Mouse (Mus musculus) embryo, embryonic 11.5 days (tissue): ENCODE results near the gene Rhebl1.

Source experiments
- DNase-seq: peaks from one replicate; pipeline ENCODE4 v3.0.0-alpha.2; 2012; ENCODE audit warnings: low read depth, low spot score

Rhebl1 gene

DNA sequence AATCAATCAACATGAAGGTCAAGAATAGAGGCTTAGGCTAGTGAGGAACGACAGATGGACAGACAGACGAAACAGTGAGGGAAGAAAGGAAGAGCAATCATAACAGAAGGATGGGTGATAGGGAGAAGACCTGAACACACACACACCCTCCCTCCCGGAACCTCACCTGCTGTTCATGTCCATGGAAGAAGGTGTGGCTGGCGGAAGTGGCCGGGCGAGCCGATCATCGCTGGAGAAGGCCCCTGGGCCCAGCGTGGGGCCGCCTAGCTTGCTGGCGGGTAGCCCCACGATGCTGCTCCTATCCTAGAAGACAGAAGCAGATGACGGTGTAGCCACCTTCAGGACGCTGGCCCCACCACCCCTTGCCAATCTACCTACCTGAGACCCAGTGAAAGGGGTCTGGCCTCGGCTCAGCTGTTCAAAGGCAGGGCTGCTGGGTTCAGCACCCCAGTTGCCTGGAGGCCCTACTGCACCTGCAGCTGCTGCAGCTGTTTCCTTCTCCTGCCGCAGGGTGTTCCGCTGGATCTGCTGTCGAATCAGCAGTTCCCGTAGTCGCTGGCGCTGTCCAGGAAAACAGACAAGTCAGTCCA, 43.0 kb downstream of the Rhebl1 start:
- no peak for DNase-seq

DNA sequence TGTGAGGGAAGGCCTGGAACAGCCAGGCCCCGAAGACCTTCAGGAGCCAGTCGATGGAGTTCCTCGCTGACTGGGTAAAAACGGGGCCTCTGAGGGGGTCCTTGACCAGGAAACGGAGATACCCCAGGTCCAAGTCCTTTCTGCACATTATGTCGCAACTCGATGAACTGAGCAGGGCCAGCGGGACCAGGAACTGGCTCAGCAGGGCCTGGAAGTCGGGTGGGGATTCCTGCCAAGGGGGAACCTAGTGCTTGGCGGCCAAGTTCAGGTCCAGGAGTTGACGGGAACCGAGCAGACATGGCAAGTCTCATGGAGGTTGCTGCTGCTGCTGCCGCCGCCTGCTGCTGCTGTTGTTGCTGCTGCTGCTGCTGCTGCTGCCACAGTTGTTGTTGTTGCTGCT, 43.7 kb downstream of the Rhebl1 start:
- DNase-seq: no peak

DNA sequence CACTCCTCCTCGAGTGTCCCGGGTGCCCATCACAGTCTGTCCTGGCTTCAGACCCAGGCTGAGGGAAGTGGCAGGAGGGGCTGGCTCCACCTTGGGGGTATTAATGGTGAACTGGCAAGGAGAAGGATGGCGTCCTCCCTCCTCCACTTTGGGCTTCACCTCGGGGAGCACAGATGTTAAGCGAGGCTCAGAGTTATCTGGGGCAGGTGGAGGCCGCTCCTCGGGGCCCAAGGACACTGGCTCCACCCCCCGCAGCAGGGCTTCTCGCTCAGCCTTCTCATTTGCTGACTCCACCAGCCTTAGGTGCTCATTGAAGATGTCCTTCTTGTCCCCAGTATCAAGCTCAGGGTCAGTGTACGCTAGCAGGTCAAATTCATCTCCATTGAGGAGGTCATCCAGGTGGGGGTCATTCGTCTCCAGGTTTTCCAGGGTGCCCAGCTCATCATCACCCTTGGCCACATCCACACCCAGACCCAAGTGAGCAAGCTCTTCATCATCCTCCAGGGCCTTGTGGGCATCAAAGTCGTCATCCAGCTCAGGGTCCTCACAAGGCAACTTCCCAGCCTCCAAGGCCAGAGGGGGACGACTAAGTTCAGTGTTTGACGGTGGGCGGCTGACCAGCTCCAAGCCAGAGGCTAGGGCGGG, 44.3 kb downstream of the Rhebl1 start:
- DNase-seq: no peak

DNA sequence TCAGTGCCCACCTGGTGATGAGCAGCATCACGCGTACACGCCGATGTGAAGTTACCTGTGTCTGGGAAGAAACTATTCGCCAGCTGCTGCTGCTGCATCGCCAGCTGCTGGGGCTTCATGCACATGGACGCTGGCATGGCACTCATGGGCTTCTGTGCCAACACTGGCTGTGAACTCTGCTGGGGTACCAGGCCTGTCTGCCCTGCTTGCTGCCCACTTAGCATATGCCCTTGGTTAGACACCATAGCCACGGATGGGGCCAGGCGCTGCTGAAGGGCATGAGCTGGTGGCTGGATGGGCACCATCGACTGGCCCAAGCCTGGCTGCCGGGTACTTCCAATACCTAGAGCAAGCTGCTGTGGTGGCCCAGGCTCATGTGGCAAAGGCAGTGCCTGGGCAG, 45.2 kb downstream of the Rhebl1 start:
- no peak for DNase-seq

DNA sequence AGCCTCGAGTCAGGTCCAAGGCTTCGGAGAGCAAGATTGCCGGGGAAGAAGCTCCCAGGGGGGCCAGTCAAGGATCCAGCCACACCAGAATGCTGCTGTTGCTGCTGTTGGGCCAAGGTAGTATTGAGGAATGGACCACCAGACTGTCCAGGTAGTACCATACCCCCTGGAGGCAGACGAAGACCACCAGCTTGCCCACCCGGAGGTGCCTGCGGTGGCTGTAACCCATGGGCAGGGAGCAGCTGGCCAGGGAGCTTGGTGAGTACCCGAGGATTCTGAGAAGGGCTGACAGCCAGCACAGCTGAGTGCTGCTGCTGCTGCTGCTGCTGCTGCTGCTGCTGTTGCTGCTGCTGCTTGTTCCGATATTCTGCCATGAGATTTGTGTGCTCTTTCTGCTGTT, 48.2 kb downstream of the Rhebl1 start:
- DNase-seq: no peak

DNA sequence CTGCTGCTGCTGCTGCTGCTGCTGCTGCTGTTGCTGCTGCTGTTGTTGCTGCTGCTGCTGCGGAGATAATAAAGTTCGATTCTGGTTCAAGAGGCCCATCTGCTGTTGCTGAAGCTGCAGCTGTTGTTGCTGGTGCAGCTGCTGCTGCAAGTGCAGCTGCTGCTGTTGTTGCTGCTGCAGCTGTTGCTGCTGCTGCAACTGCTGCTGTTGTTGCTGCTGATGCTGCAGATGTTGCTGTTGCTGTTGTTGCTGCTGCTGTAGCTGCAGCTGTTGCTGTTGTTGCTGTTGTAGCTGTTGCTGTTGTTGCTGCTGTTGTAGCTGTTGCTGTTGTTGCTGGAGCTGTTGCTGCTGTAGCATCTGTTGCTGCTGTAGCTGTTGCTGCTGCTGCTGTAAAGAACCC, 49.2 kb downstream of the Rhebl1 start:
- no peak for DNase-seq

DNA sequence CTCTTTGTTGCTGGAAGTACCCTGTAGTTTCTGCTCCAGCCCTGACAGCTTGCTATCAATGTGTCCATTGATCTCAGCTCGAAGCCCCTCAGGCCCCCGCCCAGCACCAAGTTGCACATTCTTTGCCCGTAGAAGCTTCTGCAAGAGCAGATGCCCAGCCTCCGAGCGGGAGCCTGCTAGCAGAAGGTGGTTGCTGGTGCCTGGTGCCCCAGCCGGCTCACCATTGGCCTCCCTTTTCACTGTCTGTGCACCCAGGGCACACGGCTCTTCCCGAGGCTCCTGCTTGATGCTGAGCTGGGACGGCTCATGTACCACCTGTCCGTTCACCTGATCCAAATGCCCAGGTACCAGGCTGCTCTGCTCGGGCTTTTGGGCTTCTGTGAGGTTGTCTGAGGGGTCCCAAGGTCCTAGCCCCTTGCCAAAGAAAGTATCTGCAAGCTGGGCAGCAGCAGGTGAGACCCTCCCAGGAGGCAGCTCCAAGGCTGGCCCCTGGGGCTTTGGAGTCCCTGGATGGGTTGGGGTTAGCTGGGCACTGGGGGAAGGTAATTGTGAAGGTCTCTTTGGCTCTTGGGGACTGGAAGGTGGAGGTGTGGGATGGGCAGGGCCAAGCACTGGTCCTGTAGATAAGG, 50.6 kb downstream of the Rhebl1 start:
- DNase-seq: no peak

DNA sequence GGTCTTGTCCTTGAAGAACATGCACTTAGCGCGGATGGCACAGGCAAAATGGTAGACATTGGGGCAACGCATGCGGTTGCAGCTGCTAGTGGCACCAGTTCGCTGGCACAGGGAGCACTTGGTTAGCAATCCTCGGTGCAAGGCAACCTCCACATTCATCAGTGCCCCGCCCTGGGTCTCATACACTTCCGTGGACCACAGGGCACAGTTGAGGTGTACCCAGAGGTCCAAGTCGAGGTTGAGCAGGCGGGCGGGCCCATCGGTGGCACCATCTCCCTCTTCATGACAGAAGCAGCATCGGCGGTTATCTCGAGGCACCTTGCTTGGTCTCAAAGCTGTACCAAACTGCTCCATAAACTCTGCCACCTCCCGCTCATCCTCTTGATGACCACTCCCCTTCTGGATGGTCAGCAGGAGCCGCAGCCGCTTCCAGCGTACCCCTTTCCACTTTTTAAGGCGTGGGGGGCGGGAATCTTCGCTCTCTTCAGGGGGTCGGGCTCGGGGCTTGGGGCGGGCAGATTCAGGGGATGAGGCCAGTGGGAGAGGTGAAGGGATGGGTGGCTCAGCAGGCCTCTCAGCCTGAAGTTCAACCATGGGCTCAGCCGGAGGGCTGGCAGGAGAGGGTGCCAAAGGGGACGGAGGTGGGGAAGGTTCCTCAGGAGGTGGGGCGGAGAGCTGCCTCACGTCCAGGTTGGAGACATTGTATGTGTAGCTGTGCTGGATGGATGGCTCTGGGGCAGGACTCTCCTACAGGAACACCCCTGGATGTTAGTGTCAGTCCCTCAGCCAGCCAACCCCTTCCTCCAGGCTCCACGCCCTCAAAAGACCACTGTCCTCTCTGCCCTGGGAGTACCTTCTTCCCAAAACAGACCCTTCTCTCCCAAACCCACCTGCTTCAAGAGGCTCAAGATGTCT, 54.4 kb downstream of the Rhebl1 start:
- DNase-seq: no peak

DNA sequence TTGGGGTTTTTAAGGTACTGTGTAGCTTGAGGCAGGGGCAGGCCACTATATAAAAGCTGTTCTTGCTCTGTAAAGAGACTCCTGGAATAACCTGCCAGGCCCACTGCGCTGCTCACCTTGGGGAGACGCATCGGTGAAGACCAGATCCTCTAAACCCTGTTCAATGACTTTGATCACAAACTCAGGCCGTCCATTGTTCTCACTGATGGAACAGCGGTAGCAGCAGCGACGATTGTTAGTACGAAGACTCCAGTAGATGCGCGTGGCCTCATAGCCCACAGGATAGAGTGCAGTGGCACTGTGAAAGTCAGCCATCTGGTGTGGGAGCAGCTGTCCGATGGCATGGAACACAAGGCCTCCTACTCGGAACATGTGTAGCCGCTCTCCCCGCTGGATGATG, 55.2 kb downstream of the Rhebl1 start:
- DNase-seq: no peak

DNA sequence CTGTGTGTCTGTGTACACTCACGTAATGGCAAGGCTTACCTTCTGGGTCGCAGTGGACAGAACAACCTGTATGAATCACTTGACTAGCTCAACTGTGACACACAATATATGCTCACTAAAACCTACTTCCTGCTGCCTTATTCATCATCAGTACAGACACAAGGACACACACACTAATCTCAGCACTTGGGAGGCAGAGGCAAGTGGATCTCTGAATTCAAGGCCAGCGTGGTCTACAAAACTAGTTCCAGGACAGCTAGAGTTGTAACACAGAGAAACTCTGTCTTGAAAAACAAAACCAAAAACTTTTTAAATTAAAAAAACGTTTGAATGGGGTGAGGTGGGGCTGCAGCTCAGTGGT, 56.6 kb downstream of the Rhebl1 start:
- no peak for DNase-seq

DNA sequence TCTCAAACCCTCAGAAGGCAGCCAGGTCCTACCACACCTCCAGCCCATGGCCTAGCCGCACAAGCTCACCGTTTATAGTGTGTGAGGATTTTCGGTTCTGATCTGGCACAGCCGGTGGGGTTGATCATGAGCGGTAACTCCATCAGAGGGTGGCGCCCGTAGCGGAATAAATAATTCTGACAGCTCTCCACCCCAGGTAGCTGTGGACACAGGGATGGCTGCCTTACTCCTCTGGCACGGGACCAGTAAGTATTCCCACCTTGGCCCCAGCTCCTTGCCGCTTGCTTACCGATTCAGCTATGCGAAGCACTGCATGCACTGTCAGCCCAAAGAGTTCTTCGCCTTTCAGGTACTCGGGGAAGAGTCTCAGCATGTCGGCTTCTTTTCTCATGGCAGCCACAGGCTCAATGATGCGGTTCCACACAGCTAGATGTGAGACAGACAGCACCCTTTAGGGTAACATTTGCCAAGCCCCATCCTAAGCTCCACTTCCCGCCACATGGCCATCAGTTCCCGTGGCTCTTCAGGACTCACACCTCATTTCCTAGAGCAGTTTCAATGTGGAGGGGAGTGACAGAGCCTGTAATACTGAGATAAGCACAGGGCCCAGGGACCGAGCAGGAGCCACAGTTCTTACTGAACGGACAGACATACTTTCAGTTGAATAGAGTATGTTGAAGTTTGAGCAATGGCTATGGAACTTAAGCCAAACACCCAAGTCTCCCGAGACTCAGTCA, 57.2 kb downstream of the Rhebl1 start:
- DNase-seq: no peak

DNA sequence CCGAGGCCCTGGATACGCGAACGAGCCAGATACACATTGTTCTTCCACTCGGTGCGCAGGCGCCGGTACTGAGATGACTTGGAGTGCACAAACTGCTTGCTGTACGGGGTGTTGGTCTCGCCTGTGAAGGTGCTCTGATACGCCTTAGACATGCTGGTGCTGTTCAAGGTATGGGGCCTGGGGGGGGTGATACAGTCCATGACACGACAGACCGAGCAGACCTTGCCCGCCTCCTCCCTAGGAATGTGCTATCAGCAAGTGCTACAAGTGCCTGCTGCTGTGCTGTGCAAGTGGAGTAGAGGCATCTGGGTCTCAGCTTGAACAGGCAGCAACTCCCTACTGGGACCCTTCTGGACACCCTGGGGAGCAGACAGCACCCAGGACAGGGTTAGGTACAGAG, 59.0 kb downstream of the Rhebl1 start:
- DNase-seq: no peak

DNA sequence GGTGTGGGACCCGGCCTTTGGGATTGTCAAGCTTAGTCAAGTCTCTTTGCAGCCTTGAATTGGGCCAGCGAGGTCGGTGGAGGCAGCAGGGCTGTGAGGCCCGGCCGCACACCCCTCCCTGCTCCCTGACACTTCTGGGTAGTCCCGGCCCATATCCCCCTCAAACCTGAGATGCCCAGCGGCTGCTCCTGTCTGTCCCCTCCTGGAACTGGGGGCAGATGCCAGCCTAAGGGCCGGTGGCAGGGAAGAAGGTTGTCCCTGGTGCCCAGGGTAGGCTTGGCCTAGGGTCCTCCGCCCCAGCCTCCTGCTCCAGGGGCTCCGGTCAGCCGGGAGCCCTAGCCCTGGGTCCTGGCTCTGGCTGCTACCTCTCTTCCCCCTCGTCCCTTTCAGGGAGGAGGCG, 60.3 kb downstream of the Rhebl1 start:
- no peak for DNase-seq

DNA sequence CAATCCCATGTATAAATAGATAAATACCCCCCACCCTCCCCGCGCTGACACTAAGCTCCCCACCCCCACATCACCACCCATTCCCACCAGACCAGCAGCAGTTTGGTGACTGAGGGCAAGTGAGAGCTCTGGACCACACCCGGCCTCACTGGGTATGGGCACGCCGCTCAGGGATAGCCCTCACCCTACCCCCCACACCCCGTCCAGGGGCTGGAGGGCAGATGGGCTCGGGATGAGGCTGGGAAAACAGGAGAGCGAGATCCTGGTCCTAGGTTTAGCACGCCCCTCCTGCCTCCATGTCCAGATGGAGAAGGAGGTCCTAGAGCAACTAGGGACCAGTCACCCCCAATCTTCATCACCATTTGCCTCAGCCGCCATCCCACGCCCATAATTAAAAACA, 61.1 kb downstream of the Rhebl1 start:
- DNase-seq: no peak

DNA sequence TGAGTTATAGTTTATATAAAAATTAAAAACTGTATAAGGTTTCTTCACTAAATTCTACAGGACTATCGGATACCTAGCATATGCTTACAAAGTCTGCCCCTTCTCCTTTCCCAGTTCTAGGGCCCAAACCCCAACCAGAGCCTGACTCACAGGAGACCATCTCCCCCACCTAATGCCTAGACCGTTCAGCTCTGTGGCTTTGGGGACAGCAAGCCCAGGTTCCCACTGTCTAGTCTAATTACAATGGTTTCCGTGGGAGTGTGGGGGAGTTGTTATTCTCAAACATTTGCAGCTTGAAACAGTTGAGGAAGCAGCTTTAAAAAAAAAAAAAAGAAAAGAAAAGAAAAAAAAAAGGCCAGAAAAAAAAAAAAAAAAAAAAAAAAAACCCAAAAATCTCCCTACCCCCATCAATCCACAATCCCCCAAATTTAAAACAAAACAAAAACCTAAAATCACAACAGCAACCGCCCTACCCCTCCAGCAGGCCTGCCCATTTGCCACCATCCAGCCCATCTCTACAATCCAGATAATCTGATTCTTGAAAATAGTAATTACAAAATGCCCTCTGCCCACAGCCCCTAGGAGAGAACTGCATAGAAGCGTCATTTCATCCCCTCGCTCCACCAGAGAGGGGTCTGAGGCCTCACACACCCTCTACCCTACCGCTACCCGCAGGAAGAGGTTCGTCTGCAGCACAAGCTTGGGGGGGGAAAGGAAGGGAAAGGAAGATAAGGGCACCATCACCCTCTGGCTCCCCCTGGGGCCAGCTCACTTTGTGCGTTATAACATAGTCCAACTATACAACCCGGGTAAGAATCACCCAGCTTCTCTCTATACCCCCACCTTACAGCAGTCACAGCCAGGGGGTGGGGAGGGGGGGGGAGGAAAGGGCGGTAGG, 61.9 kb downstream of the Rhebl1 start:
- DNase-seq: no peak

DNA sequence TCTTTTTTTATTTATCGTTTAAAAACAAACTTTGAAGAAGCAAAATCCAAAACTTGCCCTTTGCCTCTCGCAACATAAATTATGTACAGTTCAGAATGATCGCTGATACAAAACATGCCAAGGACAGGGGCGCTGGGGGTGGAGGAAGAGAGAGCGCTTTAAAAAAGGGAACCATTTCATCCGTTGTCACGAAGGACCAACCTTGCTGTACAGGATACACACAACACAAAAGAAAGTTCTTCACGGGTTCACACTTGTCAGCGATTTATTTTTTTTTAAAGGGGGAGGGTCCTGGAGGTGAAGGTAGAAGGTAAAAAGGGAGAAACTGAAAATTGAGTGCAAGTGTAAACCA, 62.7 kb downstream of the Rhebl1 start:
- no peak for DNase-seq

DNA sequence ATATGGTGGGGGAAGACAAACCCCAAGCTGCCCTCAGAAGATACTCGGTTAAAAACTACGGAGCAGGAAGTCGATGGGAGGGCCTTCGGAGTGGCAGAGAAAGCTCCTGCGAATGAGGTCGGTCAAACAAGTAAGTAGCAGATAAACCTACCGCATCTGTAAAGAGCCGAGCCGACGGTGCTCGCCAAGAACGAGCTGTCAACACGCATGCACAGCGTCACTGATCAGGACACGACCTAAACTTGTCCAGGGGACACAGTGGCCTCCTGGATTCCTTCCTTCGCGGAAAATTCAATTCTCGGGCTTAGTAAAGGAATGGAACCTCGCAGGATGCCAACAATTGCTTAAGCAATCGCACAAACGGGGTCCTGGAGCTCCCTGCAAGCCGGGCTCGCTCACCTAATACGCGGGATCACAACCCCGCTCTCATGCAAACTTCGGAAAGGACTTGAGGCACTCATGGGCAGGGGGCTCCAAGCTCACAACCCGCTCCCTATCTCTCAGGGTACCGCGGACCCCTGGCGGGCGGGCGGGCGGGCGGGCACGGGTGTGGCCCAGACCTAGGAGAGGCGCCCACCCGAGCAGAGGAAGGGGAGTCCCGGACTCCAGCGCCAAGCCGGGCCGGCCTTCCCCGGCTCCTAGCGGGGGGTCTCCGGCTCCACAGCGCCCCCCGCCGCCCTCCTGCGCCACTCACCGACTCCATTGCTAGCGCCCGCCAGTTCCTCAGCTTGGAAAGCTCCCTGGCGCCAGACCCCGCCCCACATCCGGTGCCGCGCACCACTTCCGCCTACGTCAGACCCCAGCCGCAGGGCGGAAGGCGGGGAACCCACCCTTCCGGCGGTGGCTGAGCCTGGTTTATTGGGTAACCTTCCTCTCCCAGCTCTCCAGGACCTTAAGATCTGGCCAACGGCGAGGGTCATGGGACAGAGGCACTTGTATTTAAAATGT, 63.3 kb downstream of the Rhebl1 start, which contains the start of gene Prkag1:
Gene Prkag1 (minus strand): TSS at position 786 of the 948 bp plus-strand sequence.
- peak; percentile 90 for DNase-seq
